Mouse (Mus musculus): Measurements from ENCODE around the gene Fam184b.

The Fam184b gene

GRCm38 (mm10) chr5:45513511-45513910 is 125.9 kb downstream of the Fam184b start:
- no peak for DNase-seq (ENCODE audit: low spot score)

- DNase-seq (ENCODE audit: low spot score), result no peak
Observed at GRCm38 (mm10) chr5:45512908-45513307, 126.5 kb downstream of the Fam184b start.

GRCm38 (mm10) chr5:45510071-45510470 is 129.3 kb downstream of the Fam184b start:
- DNase-seq (ENCODE audit: low spot score), result peak; percentile 15

- DNase-seq (ENCODE audit: low spot score), result no peak
Observed at GRCm38 (mm10) chr5:45497564-45497963, 141.8 kb downstream of the Fam184b start.

- no peak for DNase-seq (ENCODE audit: low spot score)
Observed at GRCm38 (mm10) chr5:45496930-45497550, 142.4 kb downstream of the Fam184b start.

GRCm38 (mm10) chr5:45496479-45496878 is 142.9 kb downstream of the Fam184b start:
- no peak for DNase-seq (ENCODE audit: low spot score)

- no peak for DNase-seq (ENCODE audit: low spot score)
Observed at GRCm38 (mm10) chr5:45496042-45496441, 143.4 kb downstream of the Fam184b start.

GRCm38 (mm10) chr5:45495429-45495975 is 143.9 kb downstream of the Fam184b start:
- no peak for DNase-seq (ENCODE audit: low spot score)

GRCm38 (mm10) chr5:45494093-45494755 is 145.2 kb downstream of the Fam184b start:
- no peak for DNase-seq (ENCODE audit: low spot score)

- DNase-seq (ENCODE audit: low spot score), result peak; percentile 100
Observed at GRCm38 (mm10) chr5:45493191-45494092, 146.0 kb downstream of the Fam184b start, which contains the start of gene Lap3. Lap3 (plus strand) TSS chr5:45493374.

GRCm38 (mm10) chr5:45491776-45492175 is 147.6 kb downstream of the Fam184b start:
- DNase-seq (ENCODE audit: low spot score), result no peak

GRCm38 (mm10) chr5:45483654-45484053 is 155.8 kb downstream of the Fam184b start:
- no peak for DNase-seq (ENCODE audit: low spot score)

- DNase-seq (ENCODE audit: low spot score), result no peak
Observed at GRCm38 (mm10) chr5:45482607-45483006, 156.8 kb downstream of the Fam184b start.

GRCm38 (mm10) chr5:45481125-45481524 is 158.3 kb downstream of the Fam184b start:
- DNase-seq (ENCODE audit: low spot score), result no peak

- no peak for DNase-seq (ENCODE audit: low spot score)
Observed at GRCm38 (mm10) chr5:45480066-45480465, 159.3 kb downstream of the Fam184b start.

Data from testis, postnatal 10 days (tissue).